ENCODE assay signal across 19 mouse cellular contexts in genomic region chr11:101840405-101840804, GRCm38 (mm10). TPM values are rescaled to one million over a fixed set of nuclear protein-coding genes. Genes with fewer than 3 reads are reported as not detected.
A peak's percentile ranks its signal among the peaks of the same experiment; 100 is the strongest.
DNase-seq lines count a peak whose midpoint lies in the region; ATAC-seq and TF ChIP-seq lines count a peak whose summit lies in the region.
"Had no signal": no experiment of that assay in that cellular context is flagged by ENCODE, and none has a peak within 500 bp of the region (broad histone marks: within the 10 kb centered on the region; RNA-seq: fewer than 3 reads in every experiment).

No protein-coding gene starts in this region.

- H3K9me3 ChIP-seq in kidney, postnatal 0 days (replicated peaks; ENCODE audit: low read length), result no peaks in the 10 kb centered on the region
- H3K9me3 ChIP-seq: forebrain, embryonic 13.5 days; G1E; midbrain, embryonic 12.5 days had no signal

- no peaks in the 10 kb centered on the region for H3K27me3 ChIP-seq in kidney, postnatal 0 days (ENCODE audit: insufficient read depth, low read length)
- H3K27me3 ChIP-seq in kidney, adult 2 months (replicated peaks; ENCODE audit: control insufficient read depth, insufficient read depth, low read length), result no peaks in the 10 kb centered on the region
- no peaks in the 10 kb centered on the region for H3K27me3 ChIP-seq in testis, adult 2 months (ENCODE audit: control insufficient read depth, insufficient read depth, low read length)
- H3K27me3 ChIP-seq: forebrain, embryonic 13.5 days; kidney, embryonic 15.5 days; liver, embryonic 13.5 days; midbrain, embryonic 12.5 days had no signal

- no peaks in the 10 kb centered on the region; the same call in 1 of the 2 replicates for H3K4me1 ChIP-seq in kidney, postnatal 0 days (replicated peaks; ENCODE audit: insufficient read depth, low read length)
- H3K4me1 ChIP-seq in kidney, adult 2 months (ENCODE audit: control insufficient read depth, insufficient read depth, low read length), result no peaks in the 10 kb centered on the region
- no peaks in the 10 kb centered on the region for H3K4me1 ChIP-seq in testis, adult 2 months (ENCODE audit: control insufficient read depth, insufficient read depth, low read length)
- H3K4me1 ChIP-seq: forebrain, embryonic 13.5 days; liver, embryonic 13.5 days; midbrain, embryonic 12.5 days had no signal

- 96% methylated on average over 3 of the region's 3 CpGs for WGBS in kidney, postnatal 0 days
- over 99% methylated on average over 3 of the region's 3 CpGs for WGBS in kidney, adult 2 months

- no peak for DNase-seq in kidney, postnatal 0 days (ENCODE audit: low spot score)
- no peak for DNase-seq in kidney, adult 2 months
- DNase-seq in testis, postnatal 14 days (ENCODE audit: low spot score), result no peak
- DNase-seq in R1 (ENCODE audit: low read depth, low spot score), result peak; percentile 72
- no peak for DNase-seq in yolk sac, embryonic 10.5 days (ENCODE audit: low spot score)
- DNase-seq in kidney, postnatal 14 days, result no peak
- DNase-seq: adrenal gland, postnatal 14 days; cerebellum, adult 9-11 months; embryo, embryonic 11 days; heart, postnatal 14 days; liver, embryonic 13.5 days; lung, postnatal 4 days; right cerebral cortex, adult 18-20 months had no signal

- H3K36me3 ChIP-seq in kidney, postnatal 0 days (ENCODE audit: insufficient read depth, low read length), result no peaks in the 10 kb centered on the region
- H3K36me3 ChIP-seq in kidney, adult 2 months (ENCODE audit: control insufficient read depth, insufficient read depth, low read length), result no peaks in the 10 kb centered on the region
- H3K36me3 ChIP-seq in testis, adult 2 months (ENCODE audit: control insufficient read depth, insufficient read depth, low read length), result no peaks in the 10 kb centered on the region
- H3K36me3 ChIP-seq: G1E; kidney, embryonic 15.5 days; liver, embryonic 13.5 days; midbrain, embryonic 12.5 days had no signal

- no peak overlapping the region for H3K4me2 ChIP-seq in kidney, postnatal 0 days (ENCODE audit: low read length)
- H3K4me2 ChIP-seq: forebrain, embryonic 13.5 days; kidney, embryonic 15.5 days; liver, embryonic 13.5 days; midbrain, embryonic 12.5 days had no signal

- no peak for TF ChIP-seq POLR2A in kidney, adult 2 months (IDR thresholded peaks at IDR 0.05; ENCODE audit: low read depth, low read length)
- TF ChIP-seq POLR2A in testis, adult 2 months (IDR thresholded peaks at IDR 0.05; ENCODE audit: control insufficient read depth, low read depth, low read length), result no peak

- H3K27ac ChIP-seq in kidney, postnatal 0 days, result no peak overlapping the region
- H3K27ac ChIP-seq in kidney, adult 2 months (ENCODE audit: insufficient read depth, low read depth, low read length), result no peak overlapping the region
- no peak overlapping the region for H3K27ac ChIP-seq in testis, adult 2 months (ENCODE audit: control insufficient read depth, insufficient read depth, low read depth, low read length)
- H3K27ac ChIP-seq: forebrain, embryonic 13.5 days; liver, embryonic 13.5 days; midbrain, embryonic 12.5 days had no signal

- ATAC-seq in kidney, postnatal 0 days (replicated peaks; ENCODE audit: low FRiP score, low read depth), result no peak
- ATAC-seq: forebrain, embryonic 13.5 days; hindbrain, embryonic 16.5 days had no signal

- H3K4me3 ChIP-seq in kidney, postnatal 0 days (replicated peaks; ENCODE audit: low read depth, low read length), result no peak overlapping the region
- H3K4me3 ChIP-seq in kidney, adult 2 months (ENCODE audit: insufficient read depth, low read depth, low read length), result no peak overlapping the region
- H3K4me3 ChIP-seq in testis, adult 2 months (ENCODE audit: control insufficient read depth, low read depth, low read length), result no peak overlapping the region
- H3K4me3 ChIP-seq: forebrain, embryonic 13.5 days; kidney, embryonic 15.5 days; liver, embryonic 13.5 days; midbrain, embryonic 12.5 days had no signal

- peak; percentile 47; the same call in 1 of the 2 replicates for TF ChIP-seq CTCF in kidney, postnatal 0 days (IDR thresholded peaks at IDR 0.05; ENCODE audit: low read depth)
- no peak; the same call in 1 of the 2 replicates for TF ChIP-seq CTCF in kidney, adult 2 months (conservative IDR thresholded peaks at IDR 0.05; ENCODE audit: insufficient read depth, insufficient read length, low read depth, low read length)
- TF ChIP-seq CTCF in testis, adult 2 months (IDR thresholded peaks at IDR 0.05; ENCODE audit: control insufficient read depth, insufficient read depth, insufficient replicate concordance, low read depth, low read length), result peak; percentile 55; the same call in 1 of the 2 replicates

- no peak overlapping the region for H3K9ac ChIP-seq in kidney, postnatal 0 days (ENCODE audit: low read depth, low read length)
- H3K9ac ChIP-seq: forebrain, embryonic 13.5 days; kidney, embryonic 15.5 days; liver, embryonic 13.5 days; midbrain, embryonic 12.5 days had no signal

RNA-seq across cellular contexts. Expression of gene Meox1, which starts 53.8 kb away (rescaled TPM):
- 13.9 and 14.3 TPM in 2 replicates for polyA plus RNA-seq in kidney, postnatal 0 days (2015; fragmentation: Nextera tagmentation; extraction: Ambion mirVana)
- polyA plus RNA-seq in kidney, adult 2 months (2012; rRNA removed), result 3.5 and 4.8 TPM in 2 replicates
- polyA plus RNA-seq in testis, adult 2 months (2012; rRNA removed), result 0.18 and 1.7 TPM in 2 replicates
- polyA plus RNA-seq: G1E had no signal

RNA-seq across cellular contexts. Expression of gene Etv4, which starts 55.2 kb away (rescaled TPM):
- polyA plus RNA-seq in kidney, postnatal 0 days (2015; fragmentation: Nextera tagmentation; extraction: Ambion mirVana), result 42.6 and 44.7 TPM in 2 replicates
- polyA plus RNA-seq in kidney, adult 2 months (2012; rRNA removed), result 1.1 and 1.3 TPM in 2 replicates
- polyA plus RNA-seq in testis, adult 2 months (2012; rRNA removed), result 0.53 and 1.1 TPM in 2 replicates

Comparison
In these comparisons a context has a peak if more than half of its experiments do, and no peak if none do; other contexts are left out.
1. RNA of gene Etv4, which starts 55.2 kb away (polyA plus RNA-seq): 42.6 to 44.7 TPM in kidney, postnatal 0 days; 1.1 to 1.3 TPM in kidney, adult 2 months and 0.53 to 1.1 TPM in testis, adult 2 months; every median in the first group is over 10 times any median in the second.